Mouse (Mus musculus): ENCODE measurements around the gene Spag7.
A peak's percentile ranks its signal among the peaks of the same experiment; 100 is the strongest.

Gene Spag7

GRCm38 (mm10) chr11:70643051-70643450, 26.2 kb downstream of the Spag7 start:
- DNase-seq (ENCODE audit: low spot score): no peak

- no peak for DNase-seq (ENCODE audit: low spot score)
Measured at GRCm38 (mm10) chr11:70641241-70641640, 28.0 kb downstream of the Spag7 start.

- DNase-seq (ENCODE audit: low spot score): no peak
Measured at GRCm38 (mm10) chr11:70639976-70640375, 29.2 kb downstream of the Spag7 start.

- DNase-seq (ENCODE audit: low spot score): no peak
Measured at GRCm38 (mm10) chr11:70638714-70639278, 30.4 kb downstream of the Spag7 start, which contains the start of gene Gp1ba. Gene Gp1ba (plus strand): TSS chr11:70639122.

GRCm38 (mm10) chr11:70638293-70638692, 30.9 kb downstream of the Spag7 start:
- DNase-seq (ENCODE audit: low spot score): no peak

- DNase-seq (ENCODE audit: low spot score): no peak
Measured at GRCm38 (mm10) chr11:70637764-70638163, 31.5 kb downstream of the Spag7 start.

- peak; percentile 62 for DNase-seq (ENCODE audit: low spot score)
Measured at GRCm38 (mm10) chr11:70635601-70636000, 33.6 kb downstream of the Spag7 start.

- DNase-seq (ENCODE audit: low spot score): no peak
Measured at GRCm38 (mm10) chr11:70630129-70630528, 39.1 kb downstream of the Spag7 start.

- no peak for DNase-seq (ENCODE audit: low spot score)
Measured at GRCm38 (mm10) chr11:70629557-70629956, 39.7 kb downstream of the Spag7 start.

GRCm38 (mm10) chr11:70628431-70628830, 40.8 kb downstream of the Spag7 start:
- DNase-seq (ENCODE audit: low spot score): no peak

- DNase-seq (ENCODE audit: low spot score): no peak
Measured at GRCm38 (mm10) chr11:70626877-70627276, 42.3 kb downstream of the Spag7 start.

GRCm38 (mm10) chr11:70625473-70625872, 43.7 kb downstream of the Spag7 start:
- no peak for DNase-seq (ENCODE audit: low spot score)

GRCm38 (mm10) chr11:70623053-70623742, 46.0 kb downstream of the Spag7 start:
- DNase-seq (ENCODE audit: low spot score): no peak

GRCm38 (mm10) chr11:70621972-70622814, 47.0 kb downstream of the Spag7 start:
- no peak for DNase-seq (ENCODE audit: low spot score)

- DNase-seq (ENCODE audit: low spot score): no peak
Measured at GRCm38 (mm10) chr11:70619101-70619500, 50.1 kb downstream of the Spag7 start, which contains the start of gene Chrne. Gene Chrne (minus strand): TSS chr11:70619216.

GRCm38 (mm10) chr11:70615516-70616093, 53.6 kb downstream of the Spag7 start, which contains the start of gene 4930544D05Rik:
Gene 4930544D05Rik (plus strand): TSS chr11:70615848.
- no peak for DNase-seq (ENCODE audit: low spot score)

- DNase-seq (ENCODE audit: low spot score): no peak
Measured at GRCm38 (mm10) chr11:70615074-70615473, 54.1 kb downstream of the Spag7 start.
